Mouse (Mus musculus) stomach, embryonic 15.5 days (tissue): ENCODE data around the gene Ckap2l. TPM values are rescaled to one million over a fixed set of nuclear protein-coding genes. Genes with fewer than 3 reads are reported as not detected.
A peak's percentile ranks its signal among the peaks of the same experiment; 100 is the strongest.

Experiments used
- ATAC-seq: fragments of 200-750 bp; cut with Nextera tagmentation; 2 replicates; pipeline ENCODE4 v1.8.0; 2017; ENCODE audit warnings: low read depth, moderate number of reproducible peaks, moderate TSS enrichment; ENCODE audit not compliant: insufficient read depth, low FRiP score
- H3K27ac ChIP-seq: fragments of 300-500 bp; sonication (generic); 2 replicates; pipeline ENCODE4 v1.5.1; 2015; ENCODE audit warnings: mild to moderate bottlenecking, inconsistent platforms
- H3K27me3 ChIP-seq: fragments of 300-500 bp; sonication (generic); replicated peaks from 2 replicates; pipeline ENCODE4 v1.6.1; 2015; ENCODE audit warnings: inconsistent platforms
- H3K36me3 ChIP-seq: fragments of 300-500 bp; sonication (generic); 2 replicates; pipeline ENCODE4 v1.6.1; 2015; ENCODE audit warnings: inconsistent platforms
- H3K4me1 ChIP-seq: fragments of 300-500 bp; sonication (generic); 2 replicates; pipeline ENCODE4 v1.6.1; 2015; ENCODE audit warnings: inconsistent platforms
- H3K4me2 ChIP-seq: fragments of 300-500 bp; sonication (generic); 2 replicates; pipeline ENCODE4 v1.6.1; 2015; ENCODE audit warnings: mild to moderate bottlenecking, inconsistent platforms
- H3K4me3 ChIP-seq: fragments of 300-500 bp; sonication (generic); replicated peaks from 2 replicates; pipeline ENCODE4 v1.5.1; 2015; ENCODE audit warnings: inconsistent platforms
- H3K9ac ChIP-seq: fragments of 300-500 bp; sonication (generic); 2 replicates; pipeline ENCODE4 v1.6.1; 2015; ENCODE audit warnings: inconsistent platforms
- H3K9me3 ChIP-seq: fragments of 300-500 bp; sonication (generic); 2 replicates; pipeline ENCODE4 v1.6.1; 2016; ENCODE audit warnings: inconsistent platforms
- WGBS: fragments of 180-500 bp; shearing (Covaris S2); methylation state at CpG from one replicate; pipeline ENCODE4 v1.1.7; 2015; 5-methylcytosine and 5-hydroxymethylcytosine counted together
- polyA plus RNA-seq: library from polyadenylated mRNA; unstranded; fragments of >200 nt; fragmentation: Nextera tagmentation; extraction: Ambion mirVana; gene quantifications from 2 replicates; pipeline ENCODE4 v1.2.1, GENCODE M21; 2015

Gene Ckap2l
- polyA plus RNA-seq, 1 experiment from 2014 or later, result 32.7 TPM

DNA sequence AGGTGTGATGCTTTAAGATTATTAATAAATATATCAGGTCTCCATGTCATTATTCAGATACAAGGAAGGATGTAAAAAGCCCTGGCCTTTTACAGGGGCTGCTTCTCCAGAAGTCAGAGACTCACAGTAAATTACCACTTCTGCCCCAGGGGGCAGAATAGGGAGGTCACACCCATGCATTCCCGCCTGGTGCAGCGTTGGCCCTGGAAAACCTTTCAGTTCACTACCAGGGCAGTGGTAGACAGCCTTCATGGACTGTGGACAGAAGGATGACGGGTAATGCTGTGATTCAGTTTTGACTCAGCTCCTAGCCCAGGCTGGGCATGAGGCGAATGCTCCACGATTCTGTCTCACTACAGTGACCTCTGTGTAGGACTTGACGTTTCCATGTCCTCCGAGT lies 50.6 kb downstream of the Ckap2l start:
- peaks cover 3% of the 10 kb centered on the region; the same call in 1 of the 2 replicates for H3K4me1 ChIP-seq
- H3K4me3 ChIP-seq, result no peak overlapping the region
- H3K36me3 ChIP-seq, result no peaks in the 10 kb centered on the region
- H3K9ac ChIP-seq, result no peak overlapping the region
- H3K27ac ChIP-seq, result no peak overlapping the region
- no peak for ATAC-seq
- H3K27me3 ChIP-seq, result no peaks in the 10 kb centered on the region
- H3K9me3 ChIP-seq, result no peaks in the 10 kb centered on the region
- WGBS, result 66% methylated on average over 7 of the region's 7 CpGs
- no peak overlapping the region for H3K4me2 ChIP-seq

DNA sequence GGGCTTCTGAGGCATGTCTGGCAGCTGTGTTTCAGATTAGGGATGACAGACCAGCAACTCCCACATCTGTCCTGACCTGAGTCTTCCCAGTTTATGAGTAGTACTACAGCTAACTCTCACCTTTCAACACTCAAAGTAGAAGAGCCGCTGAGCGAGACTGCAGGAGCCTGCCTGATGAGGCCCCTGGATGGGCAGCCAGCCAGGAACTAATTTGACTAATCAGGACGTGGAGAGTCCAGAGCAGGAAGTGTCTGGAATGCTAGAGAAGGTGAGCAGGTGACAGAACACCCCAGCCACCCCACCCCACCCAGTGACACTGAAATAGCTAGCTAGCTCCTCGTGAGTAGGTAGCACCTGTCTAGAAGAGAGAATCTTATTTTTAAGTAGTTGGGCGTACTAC lies 51.4 kb downstream of the Ckap2l start:
- peaks cover 5% of the 10 kb centered on the region; the same call in 1 of the 2 replicates for H3K4me1 ChIP-seq
- no peak overlapping the region for H3K9ac ChIP-seq
- no peak overlapping the region for H3K4me3 ChIP-seq
- WGBS, result 42% methylated on average over 5 of the region's 5 CpGs
- H3K9me3 ChIP-seq, result no peaks in the 10 kb centered on the region
- no peaks in the 10 kb centered on the region for H3K27me3 ChIP-seq
- peak; percentile 45; the same call in 1 of the 2 replicates for ATAC-seq
- H3K36me3 ChIP-seq, result no peaks in the 10 kb centered on the region
- H3K27ac ChIP-seq, result no peak overlapping the region
- no peak overlapping the region for H3K4me2 ChIP-seq

DNA sequence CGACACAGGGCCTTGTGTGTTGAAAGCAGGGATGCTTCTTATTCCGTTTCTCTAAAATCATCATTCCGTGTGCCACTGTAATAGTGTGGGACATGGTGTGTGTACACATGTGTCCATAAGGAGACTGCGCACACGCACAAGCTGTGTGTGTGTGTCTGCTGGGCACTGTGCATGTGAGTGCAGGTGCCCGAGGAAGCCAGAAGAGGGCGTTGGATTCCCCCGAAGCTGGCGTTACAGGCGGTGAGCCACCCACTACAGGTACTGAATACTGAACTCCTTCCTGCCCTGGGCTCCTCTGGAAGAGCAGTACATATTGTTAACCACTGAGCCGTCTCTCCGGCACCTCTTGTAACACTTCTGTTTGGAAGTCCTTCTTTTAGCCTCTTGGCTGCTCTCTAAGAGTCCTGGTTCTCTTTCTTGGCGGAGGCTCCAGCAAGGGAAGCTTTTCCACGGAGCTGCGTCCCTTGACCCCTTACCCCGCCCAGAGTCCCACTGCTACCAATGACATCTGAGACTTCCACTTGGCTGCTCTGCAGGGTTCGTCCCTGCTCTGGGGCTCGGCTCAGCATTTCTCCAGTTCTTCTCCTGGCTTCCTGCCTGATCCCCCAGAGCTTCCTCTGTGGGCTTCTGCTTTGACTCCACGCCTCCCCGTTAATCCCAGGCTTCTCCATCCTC lies 52.4 kb downstream of the Ckap2l start:
- Histone ChIP-seq H3K27me3 (no peaks in the 10 kb centered on the region), H3K9me3 (no peaks in the 10 kb centered on the region; the same call in 1 of the 2 replicates), H3K4me3 (no peak overlapping the region), H3K36me3 (no peaks in the 10 kb centered on the region), H3K9ac (no peak overlapping the region), H3K4me1 (peaks cover 6% of the 10 kb centered on the region; the same call in 1 of the 2 replicates), H3K27ac (no peak overlapping the region; the same call in 1 of the 2 replicates), H3K4me2 (no peak overlapping the region)
- 70% methylated on average over 20 of the region's 20 CpGs for WGBS
- ATAC-seq, result no peak

DNA sequence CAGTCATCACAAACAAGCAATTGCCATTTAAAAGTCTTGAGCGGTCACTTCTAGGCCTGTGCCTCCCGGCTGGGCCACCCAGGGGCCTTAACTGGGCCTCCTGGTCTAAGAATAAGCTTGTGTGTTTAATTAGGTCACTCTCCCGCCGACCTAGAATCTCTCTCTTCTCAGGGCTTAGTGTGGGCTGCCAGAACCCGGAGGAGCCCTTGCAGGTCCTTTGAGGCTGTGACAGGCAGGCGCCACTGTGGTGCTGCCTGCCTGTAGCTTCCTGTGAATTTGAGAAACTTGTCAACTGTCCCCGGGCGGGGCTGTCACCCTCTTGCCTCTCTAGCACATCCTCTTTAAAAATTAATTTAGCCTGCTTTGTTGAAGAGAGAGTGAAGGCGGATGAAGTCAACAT lies 53.2 kb downstream of the Ckap2l start:
- H3K4me2 ChIP-seq, result no peak overlapping the region
- H3K9me3 ChIP-seq, result no peaks in the 10 kb centered on the region; the same call in 1 of the 2 replicates
- WGBS, result 43% methylated on average over 9 of the region's 9 CpGs
- no peak overlapping the region for H3K27ac ChIP-seq
- peaks cover 6% of the 10 kb centered on the region; the same call in 1 of the 2 replicates for H3K4me1 ChIP-seq
- ATAC-seq, result no peak
- H3K9ac ChIP-seq, result no peak overlapping the region
- H3K36me3 ChIP-seq, result no peaks in the 10 kb centered on the region
- no peaks in the 10 kb centered on the region for H3K27me3 ChIP-seq
- H3K4me3 ChIP-seq, result no peak overlapping the region

DNA sequence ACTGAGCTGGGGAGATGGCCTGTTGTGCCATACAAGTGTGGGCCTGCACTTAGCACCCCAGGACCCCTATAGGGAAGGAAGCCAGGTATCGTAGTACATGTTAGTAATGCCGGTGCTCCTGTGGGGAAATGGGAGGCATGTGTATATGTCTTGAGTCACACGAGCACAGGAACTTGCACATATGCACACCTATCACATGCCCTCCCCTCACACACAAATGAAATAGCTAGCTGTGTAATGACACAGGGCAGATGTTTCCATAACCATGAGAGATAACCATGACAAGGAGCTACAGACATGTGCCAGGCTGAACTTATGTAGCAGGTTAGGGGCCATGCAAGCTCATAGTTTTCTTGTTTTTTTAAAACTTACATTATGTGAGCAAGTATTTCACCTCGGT lies 54.0 kb downstream of the Ckap2l start:
- no peak for ATAC-seq
- 87% methylated on average over 4 of the region's 4 CpGs for WGBS
- Histone ChIP-seq H3K9ac (no peak overlapping the region), H3K4me2 (no peak overlapping the region), H3K27me3 (no peaks in the 10 kb centered on the region), H3K4me1 (peaks cover 6% of the 10 kb centered on the region; the same call in 1 of the 2 replicates), H3K36me3 (no peaks in the 10 kb centered on the region), H3K4me3 (no peak overlapping the region), H3K27ac (no peak overlapping the region), H3K9me3 (no peaks in the 10 kb centered on the region; the same call in 1 of the 2 replicates)

DNA sequence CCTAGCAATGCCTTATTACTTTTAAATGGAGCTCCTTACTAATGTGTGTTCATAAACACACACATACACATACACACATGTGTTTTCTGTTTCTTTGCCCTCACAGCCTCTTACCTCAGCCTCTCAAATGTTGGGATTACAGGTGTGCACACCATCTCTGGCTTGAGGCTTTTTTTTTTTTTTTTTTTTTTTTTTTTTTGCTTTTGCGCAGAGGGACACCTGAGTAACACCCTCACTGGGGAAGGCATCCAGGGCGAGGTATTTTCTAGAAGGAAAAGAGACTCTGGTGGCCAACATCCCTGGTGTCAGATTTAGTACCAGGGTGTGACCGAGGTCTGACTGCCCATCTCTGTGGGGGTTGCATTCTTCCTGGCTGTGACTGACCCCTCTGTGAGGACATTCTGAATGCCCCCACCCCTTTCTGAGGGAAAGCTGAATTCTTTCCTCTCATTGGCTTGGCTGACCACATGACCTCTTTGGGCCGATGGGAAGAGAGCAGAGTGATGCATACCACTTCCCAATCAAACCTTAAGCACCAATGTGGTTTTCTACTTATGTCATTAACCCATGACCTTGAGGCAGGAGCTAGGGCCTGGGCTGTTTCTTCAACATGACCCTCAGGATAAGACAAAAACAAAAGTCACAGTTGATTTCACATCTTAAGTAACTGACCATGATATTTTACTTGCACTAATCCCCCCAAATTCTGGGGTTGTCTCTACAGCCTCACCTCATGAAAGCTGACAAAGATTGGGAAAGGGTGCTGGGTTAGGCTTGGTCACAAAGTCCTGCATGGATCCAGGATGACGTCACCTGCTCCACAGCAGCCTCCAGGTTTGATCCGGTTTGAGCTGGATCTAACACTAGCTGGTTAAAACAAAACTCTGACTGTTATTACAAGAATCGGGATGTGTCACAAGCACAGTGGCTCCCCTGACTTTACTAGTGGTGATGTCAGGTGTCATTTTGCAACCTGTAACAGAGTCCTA lies 54.9 kb downstream of the Ckap2l start:
- H3K9me3 ChIP-seq, result no peaks in the 10 kb centered on the region; the same call in 1 of the 2 replicates
- WGBS, result 61% methylated on average over 7 of the region's 7 CpGs
- no peak overlapping the region for H3K27ac ChIP-seq
- H3K4me1 ChIP-seq, result peaks cover 6% of the 10 kb centered on the region; the same call in 1 of the 2 replicates
- no peaks in the 10 kb centered on the region for H3K27me3 ChIP-seq
- H3K36me3 ChIP-seq, result no peaks in the 10 kb centered on the region
- no peak overlapping the region for H3K9ac ChIP-seq
- no peak overlapping the region for H3K4me2 ChIP-seq
- ATAC-seq, result no peak
- no peak overlapping the region for H3K4me3 ChIP-seq

DNA sequence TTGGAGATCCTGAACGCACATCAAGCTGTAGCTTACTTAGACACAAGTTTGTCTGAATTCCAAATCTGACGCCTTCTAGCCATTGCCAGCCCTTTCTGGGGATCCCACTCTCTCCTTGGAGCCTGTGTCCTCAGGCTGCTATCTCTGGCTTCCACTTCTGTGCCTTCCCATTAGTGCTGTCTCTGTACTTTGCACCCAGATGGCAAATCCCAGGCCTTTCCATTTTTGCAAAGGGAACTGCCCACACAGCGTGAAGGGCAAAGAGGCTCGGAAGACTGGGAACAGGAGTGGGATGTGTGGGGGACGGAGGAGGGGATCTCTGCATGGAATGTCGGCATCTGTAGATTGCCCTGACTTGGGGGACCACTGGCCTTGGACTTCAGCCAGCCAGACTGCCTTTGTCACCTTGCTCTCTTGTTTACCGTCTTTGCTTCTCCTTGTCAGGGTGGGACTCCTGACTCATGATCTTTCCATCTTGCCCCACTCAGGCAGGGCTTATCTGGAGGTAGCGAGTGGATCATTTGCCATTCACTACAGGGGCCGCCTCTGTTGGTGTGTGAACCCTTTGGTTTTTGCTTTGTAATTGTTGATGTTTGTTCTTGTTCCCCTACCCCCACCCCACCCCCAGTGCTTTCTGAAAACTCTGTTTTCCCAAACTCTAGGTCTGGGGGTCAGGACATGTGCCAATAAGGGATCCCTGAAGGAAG lies 56.1 kb downstream of the Ckap2l start:
- Histone ChIP-seq H3K4me2 (no peak overlapping the region), H3K4me1 (peaks cover 6% of the 10 kb centered on the region; the same call in 1 of the 2 replicates), H3K9me3 (no peaks in the 10 kb centered on the region; the same call in 1 of the 2 replicates), H3K4me3 (no peak overlapping the region), H3K27me3 (no peaks in the 10 kb centered on the region), H3K36me3 (no peaks in the 10 kb centered on the region), H3K27ac (no peak overlapping the region), H3K9ac (no peak overlapping the region)
- ATAC-seq, result peak; percentile 73; the same call in 1 of the 2 replicates
- WGBS, result 57% methylated on average over 9 of the region's 9 CpGs

DNA sequence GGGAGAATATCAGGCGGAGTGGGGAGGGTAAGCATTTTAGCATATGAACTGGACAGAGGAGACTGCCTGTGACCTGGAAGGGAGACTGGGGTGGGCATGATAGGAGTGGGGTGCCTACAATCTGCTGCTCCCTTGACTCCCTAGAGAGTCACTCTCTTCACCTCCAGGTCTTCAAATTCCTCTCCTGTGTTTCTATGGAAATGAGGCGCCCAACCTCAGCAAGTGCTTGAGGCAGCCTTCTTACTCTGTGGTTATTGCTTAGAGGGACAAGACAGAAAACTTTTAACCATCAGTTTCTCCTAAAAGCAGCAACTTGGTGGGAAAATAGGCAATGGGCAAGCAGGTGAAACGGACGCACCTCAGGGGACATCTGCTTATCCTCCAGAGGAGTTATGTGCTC lies 60.5 kb downstream of the Ckap2l start:
- Histone ChIP-seq H3K9me3 (no peaks in the 10 kb centered on the region; the same call in 1 of the 2 replicates), H3K27me3 (no peaks in the 10 kb centered on the region), H3K4me1 (0 out of 2 replicates have a peak, but pooled peaks cover 4% of the 10 kb centered on the region), H3K4me3 (no peak overlapping the region), H3K36me3 (no peaks in the 10 kb centered on the region), H3K9ac (no peak overlapping the region), H3K4me2 (no peak overlapping the region), H3K27ac (no peak overlapping the region)
- ATAC-seq, result no peak
- 80% methylated on average over 4 of the region's 4 CpGs for WGBS

DNA sequence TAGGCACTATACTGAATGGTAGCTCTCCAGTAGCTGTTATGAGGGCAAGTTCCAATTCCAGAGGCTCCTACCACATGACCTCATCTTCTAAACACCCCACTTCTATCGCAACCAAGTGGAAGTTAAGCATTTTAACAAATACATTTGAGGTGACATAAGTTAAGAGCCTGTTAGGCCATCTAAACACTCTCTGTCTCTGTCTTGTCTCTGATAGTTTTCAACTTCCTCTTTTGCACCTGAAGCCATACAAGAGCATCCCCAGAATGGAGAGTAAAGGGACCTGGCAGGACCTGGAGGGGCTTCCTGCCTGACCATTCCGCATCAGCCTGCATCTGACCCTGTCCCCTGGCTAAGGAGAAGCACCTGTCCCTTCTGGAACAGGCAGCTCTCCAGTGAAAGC lies 62.3 kb downstream of the Ckap2l start:
- no peaks in the 10 kb centered on the region for H3K36me3 ChIP-seq
- ATAC-seq, result no peak
- no peaks in the 10 kb centered on the region for H3K27me3 ChIP-seq

DNA sequence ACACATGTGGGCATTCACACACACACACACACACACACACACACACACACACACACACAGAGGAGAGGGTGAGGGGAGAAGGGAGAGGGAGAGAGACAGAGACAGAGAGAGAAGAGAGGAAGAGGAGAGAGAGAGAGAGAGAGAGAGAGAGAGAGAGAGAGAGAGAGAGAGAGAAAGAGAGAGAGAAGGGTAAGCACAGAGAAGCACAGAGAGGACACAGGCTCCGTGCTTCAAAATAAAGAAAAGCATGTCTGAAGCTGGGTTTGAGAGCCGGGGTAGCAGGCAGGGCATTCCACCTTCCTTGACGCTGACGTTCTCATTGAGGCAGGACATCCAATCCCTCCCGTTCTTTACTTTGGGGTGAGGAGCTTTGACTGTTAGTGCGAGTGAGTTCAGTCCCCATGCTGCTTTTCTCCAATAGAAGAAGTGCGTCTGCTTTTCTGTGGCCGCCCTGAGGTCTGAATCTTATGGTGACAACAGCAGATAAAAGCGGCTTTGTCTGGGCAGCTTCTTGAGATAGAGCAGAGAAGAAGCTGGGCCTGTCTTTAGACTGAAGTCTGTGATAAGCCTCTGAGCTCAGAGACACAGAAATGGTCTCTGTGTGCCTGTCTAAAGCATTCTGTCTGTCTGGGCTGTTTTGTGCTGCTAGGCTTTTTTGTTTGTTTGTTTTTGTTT lies 63.1 kb downstream of the Ckap2l start:
- no peaks in the 10 kb centered on the region for H3K4me1 ChIP-seq

More for the DNA sequence above, 62.3 kb downstream of the Ckap2l start:
- WGBS, result 54% methylated on average over 2 of the region's 2 CpGs
- Histone ChIP-seq H3K27ac (no peak overlapping the region), H3K4me2 (no peak overlapping the region), H3K4me3 (no peak overlapping the region), H3K9ac (no peak overlapping the region), H3K4me1 (no peaks in the 10 kb centered on the region), H3K9me3 (no peaks in the 10 kb centered on the region)

DNA sequence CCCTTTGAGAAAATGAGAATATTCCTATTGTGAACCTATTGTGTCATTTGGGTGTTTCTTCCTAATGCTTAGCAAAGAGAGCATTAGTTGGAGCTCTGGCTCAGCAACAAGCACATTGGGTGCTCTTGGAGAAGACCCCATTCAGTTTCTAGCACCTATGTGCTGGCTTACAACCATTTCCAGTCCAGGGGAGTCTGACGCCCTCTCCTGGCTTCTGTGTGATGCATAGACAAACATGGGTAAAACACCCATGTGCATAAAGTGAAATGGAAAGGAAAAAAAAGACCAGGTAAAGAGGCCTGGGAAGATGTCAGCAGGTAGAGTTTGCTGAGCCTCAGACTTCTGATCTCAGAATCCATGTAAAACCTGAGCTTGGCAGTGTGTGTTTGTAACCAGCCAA lies 63.8 kb downstream of the Ckap2l start:
- H3K27me3 ChIP-seq, result no peaks in the 10 kb centered on the region
- no peaks in the 10 kb centered on the region for H3K9me3 ChIP-seq
- H3K27ac ChIP-seq, result no peak overlapping the region
- no peak overlapping the region for H3K9ac ChIP-seq
- H3K4me2 ChIP-seq, result no peak overlapping the region
- 78% methylated on average over 1 of the region's 1 CpGs for WGBS
- H3K4me3 ChIP-seq, result no peak overlapping the region
- no peaks in the 10 kb centered on the region for H3K4me1 ChIP-seq
- no peaks in the 10 kb centered on the region for H3K36me3 ChIP-seq
- no peak for ATAC-seq

More for the DNA sequence above, 63.1 kb downstream of the Ckap2l start:
- no peaks in the 10 kb centered on the region for H3K27me3 ChIP-seq
- no peak overlapping the region for H3K4me3 ChIP-seq
- no peaks in the 10 kb centered on the region for H3K9me3 ChIP-seq
- H3K4me2 ChIP-seq, result no peak overlapping the region
- no peak overlapping the region for H3K9ac ChIP-seq
- H3K36me3 ChIP-seq, result no peaks in the 10 kb centered on the region
- WGBS, result 43% methylated on average over 9 of the region's 9 CpGs
- ATAC-seq, result peak; percentile 61; the same call in 1 of the 2 replicates
- no peak overlapping the region for H3K27ac ChIP-seq
